Mouse (Mus musculus) left cerebral cortex, postnatal 14 days (tissue): ENCODE data around the gene Tmem204. TPM values are rescaled to one million over a fixed set of nuclear protein-coding genes. Genes with fewer than 3 reads are reported as not detected.
A peak's percentile ranks its signal among the peaks of the same experiment; 100 is the strongest.

Experiments
- DNase-seq, 2 experiments: peaks; one replicate each; pipeline ENCODE4 v3.0.0; 2021 to 2022; ENCODE audit warnings: low spot score in 2 of 2, mixed read lengths in 1 of 2
- intact Hi-C: fragments of 180-260 bp; cut with DNase I; formaldehyde crosslinking; loops from one replicate; pipeline ENCODE4 v1.15.1; 2025
- total RNA-seq, 2 experiments: library from RNA; stranded (reverse); gene quantifications; 2 replicates each; pipeline ENCODE4 v1.2.3; 2021

Tmem204 gene
- total RNA-seq, 2 experiments from 2014 or later, result 9.5 to 11.9 TPM

- no peak for DNase-seq
- intact Hi-C loops, result no loop called here
Measured at GRCm38 (mm10) chr17:25096221-25096620, 12.8 kb upstream of the Tmem204 start.

GRCm38 (mm10) chr17:25090450-25090849, 7.1 kb upstream of the Tmem204 start:
- intact Hi-C loops, result no loop called here
- DNase-seq, result no peak

DNA sequence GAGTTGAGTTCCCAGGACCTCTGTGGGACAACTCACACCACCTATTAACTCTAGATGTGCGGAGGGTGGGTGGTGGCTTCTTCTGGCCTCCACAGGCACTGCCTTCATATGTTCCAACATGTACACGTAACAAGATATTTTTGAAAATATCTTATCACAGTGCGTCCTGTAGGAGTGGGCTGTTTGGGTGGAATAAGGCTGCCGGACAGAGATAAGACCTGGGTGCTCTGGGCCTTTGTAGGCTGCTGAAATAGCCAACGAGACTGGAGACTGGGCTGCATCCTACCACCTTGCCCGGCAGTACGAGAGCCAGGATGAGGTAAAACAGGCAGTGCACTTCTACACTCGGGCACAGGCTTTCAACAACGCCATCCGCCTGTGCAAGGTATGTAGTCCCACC, 5.8 kb upstream of the Tmem204 start:
- DNase-seq, result no peak
- intact Hi-C loops, result no loop called here

- no peak for DNase-seq
- intact Hi-C loops, result no loop called here
Measured at GRCm38 (mm10) chr17:25086724-25087123, 3.3 kb upstream of the Tmem204 start.

DNA sequence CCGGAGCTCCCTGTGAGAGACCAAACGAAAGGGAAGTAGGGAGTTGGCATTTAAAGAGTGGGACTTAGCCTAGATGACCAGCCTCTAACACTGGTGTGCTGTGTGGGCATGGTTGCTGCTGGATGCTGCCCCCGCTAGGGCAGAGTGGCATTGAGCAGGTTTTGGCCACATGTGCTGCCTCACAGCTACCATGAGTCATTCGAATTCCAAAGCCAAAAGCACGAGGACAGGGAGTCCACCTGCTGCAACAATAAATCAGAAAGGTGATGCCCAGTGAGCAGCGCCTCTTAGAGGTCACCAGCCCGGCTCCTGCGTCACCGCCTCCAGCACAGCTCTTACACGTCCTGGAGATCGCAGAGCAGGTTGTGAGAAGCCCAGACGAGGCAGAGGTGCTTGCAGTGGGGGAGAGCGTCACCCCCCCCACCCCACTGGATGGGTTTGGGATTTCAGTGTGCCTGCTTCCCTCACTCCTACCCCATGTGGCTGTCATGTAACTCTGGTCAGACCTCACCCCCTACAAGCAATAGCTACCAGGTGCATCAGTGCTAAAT, 1.5 kb upstream of the Tmem204 start:
- intact Hi-C loops, result no loop called here

GRCm38 (mm10) chr17:25082887-25083286, 504 bp downstream of the Tmem204 start:
- intact Hi-C loops, result no loop called here
- DNase-seq, result no peak

More for the DNA sequence above, 1.5 kb upstream of the Tmem204 start:
- no peak for DNase-seq

- peak; percentile 33 to 67 for DNase-seq
- intact Hi-C loops, result no loop called here
Measured at GRCm38 (mm10) chr17:25082081-25082847, 1.1 kb downstream of the Tmem204 start.

DNA sequence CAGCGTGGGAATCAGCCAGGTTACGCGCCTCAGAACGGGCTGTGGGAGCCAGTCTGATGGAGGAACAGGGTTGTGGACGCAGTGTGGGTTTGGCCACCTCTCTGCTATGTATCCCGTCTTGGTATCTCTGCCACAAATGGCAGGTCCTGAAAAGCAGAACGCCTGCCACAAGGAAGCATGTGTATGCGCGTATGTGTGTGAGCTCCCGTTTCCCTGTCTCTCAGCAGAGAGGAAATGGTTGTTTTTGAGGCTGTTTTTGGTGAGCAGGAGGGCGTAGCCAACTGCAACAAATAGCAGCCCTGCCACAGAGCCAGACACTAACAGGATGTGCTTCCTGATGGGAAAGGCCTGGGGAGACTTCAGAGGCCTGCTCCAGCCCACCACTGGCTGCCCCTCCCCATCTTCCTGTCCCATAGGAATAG, 2.4 kb downstream of the Tmem204 start:
- intact Hi-C loops, result no loop called here
- DNase-seq, result no peak

GRCm38 (mm10) chr17:25080210-25080609, 3.2 kb downstream of the Tmem204 start:
- no peak for DNase-seq
- intact Hi-C loops, result no loop called here

GRCm38 (mm10) chr17:25077771-25078372, 5.5 kb downstream of the Tmem204 start:
- intact Hi-C loops, result no loop called here
- peak; percentile 54 to 66 for DNase-seq

DNA sequence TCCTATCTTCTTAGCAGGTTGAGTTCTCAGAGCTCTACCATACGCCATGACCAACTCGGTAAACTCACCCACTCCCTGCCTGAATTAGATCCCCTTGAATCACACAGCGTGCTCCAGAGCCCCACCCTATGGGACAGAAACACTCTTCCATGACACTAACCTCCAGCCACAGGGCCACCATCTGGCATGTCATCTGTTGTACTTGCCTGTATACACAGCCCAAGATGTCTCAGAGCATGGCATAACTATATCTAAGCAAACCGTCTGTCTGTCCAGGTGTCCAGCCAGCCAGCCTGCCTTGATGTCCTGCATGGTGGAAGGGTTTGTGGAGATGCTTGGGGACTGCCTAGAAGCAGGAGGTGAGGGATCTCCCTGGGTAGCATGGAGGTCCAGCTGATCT, 6.5 kb downstream of the Tmem204 start:
- intact Hi-C loops, result no loop called here
- no peak for DNase-seq

DNA sequence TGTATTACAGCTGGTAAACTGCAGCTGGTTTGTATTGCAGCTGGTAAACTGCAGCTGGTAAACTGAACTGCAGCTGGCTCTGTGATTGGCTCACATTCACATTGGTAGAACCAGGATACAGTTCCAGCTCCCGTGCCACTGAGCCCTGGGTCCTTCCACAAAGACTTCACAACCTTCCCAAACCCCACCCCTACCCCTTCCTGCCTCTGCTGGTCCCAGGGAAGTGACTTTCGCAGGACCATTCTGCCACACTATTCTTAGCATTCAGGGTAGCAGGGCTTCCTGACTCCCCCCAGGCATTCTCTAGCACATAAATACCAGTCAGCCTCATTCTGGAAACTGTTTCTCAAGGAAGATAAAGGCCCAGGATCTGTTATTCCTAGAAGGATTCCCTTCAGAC, 14.7 kb downstream of the Tmem204 start:
- no peak for DNase-seq
- intact Hi-C loops, result no loop called here

- intact Hi-C loops, result no loop called here
- DNase-seq, result no peak
Measured at GRCm38 (mm10) chr17:25067442-25067851, 15.9 kb downstream of the Tmem204 start.

DNA sequence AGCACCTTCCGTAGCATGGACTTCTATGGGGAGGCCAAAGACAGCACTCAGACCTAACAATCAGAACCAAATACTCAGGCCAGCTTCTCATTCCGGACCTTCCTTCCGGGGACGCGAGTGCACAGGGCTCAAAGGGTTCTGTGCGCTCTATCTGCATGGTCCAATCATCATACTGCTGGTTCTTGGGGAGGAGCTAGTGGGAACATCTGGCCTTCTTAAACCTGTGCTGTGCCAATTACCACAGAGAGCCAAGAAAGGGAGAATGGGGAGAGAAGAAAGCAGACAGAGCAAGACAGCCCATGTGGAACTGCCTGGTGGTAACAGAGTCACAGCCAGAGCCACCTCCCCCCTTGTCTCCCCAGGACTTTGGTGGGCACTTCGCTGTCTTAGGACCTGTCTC, 16.8 kb downstream of the Tmem204 start:
- intact Hi-C loops, result no loop called here
- DNase-seq, result no peak

GRCm38 (mm10) chr17:25065189-25065588, 18.2 kb downstream of the Tmem204 start:
- intact Hi-C loops, result no loop called here
- no peak for DNase-seq

DNA sequence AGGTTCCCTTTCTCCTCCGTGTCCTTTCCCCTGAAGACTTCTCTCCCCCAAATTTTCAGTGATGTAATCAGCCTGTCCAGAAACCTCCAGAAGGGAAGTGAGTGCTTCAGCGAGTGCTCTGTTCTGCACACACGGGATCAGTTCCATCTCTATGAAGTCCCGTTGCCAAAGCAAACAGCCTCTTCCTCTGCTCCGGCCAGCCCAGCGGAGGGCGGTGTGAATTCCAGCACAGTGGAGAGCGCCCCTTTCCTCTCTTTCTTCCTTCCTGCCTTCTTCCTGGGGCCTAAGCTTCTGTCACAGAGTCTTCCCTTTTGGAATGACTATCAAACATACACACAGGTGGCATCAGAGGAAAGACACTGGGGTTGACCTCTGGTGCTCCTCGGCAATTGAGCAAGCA, 19.0 kb downstream of the Tmem204 start:
- peak in 1 of 2 experiments; percentile 13 for DNase-seq
- intact Hi-C loops, result no loop called here

DNA sequence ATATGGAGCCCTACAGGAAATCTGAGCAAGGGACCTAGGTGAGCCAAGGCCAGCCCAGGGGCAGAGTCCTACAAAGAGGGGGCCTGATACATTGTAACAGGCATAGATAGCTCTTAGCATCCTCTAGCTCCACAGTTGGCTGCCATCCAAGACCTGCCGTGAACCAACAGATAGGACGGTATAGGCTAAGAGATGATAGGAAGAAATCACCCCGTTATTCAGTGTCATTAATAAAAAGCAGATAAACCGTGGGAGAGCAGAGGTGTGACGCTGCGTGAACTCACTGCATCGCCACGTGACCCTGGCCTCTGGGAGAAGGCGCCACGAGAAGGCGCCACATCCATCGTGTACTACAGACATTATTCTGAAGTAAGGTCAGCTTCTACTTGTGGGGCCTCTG, 19.5 kb downstream of the Tmem204 start:
- intact Hi-C loops, result no loop called here
- DNase-seq, result no peak

DNA sequence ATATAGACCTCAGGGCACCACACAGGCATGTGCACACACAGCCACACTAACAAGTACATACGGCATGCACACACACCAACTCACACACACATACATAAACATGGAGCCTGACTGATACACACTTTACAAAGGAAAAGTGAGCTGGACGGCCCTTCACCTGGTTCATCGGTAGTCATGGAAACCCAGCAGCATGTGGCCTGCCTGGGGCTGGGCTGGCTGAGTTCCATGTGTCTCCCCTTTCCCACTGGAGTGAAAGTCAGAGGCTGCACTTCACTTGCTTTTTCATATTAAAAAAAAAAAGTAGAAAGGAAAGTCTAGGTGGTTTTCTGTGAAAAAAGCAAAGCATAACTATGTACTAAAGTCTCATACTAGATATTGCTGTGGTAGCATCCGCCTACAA, 20.1 kb downstream of the Tmem204 start:
- intact Hi-C loops, result no loop called here

DNA sequence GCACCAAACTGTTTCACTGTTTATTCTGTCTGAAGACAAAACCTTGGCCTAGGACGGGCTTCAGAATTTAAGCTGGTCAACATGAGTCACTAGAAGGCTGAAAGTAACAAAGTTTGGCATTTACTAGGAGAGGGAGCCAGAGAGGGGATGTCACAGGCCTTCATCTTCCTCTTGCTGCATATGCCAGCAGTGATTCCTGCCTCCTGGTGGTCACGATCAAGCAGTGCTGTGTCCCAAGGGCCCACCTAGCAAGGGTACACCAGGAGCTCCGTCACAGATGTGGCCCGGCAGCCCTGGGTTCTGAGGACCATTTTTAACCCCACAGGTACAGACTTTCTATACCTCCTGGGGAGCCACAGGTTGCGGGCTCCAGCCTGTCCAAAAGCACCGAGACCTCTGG, 26.4 kb downstream of the Tmem204 start:
- DNase-seq, result no peak
- intact Hi-C loops, result no loop called here

More for the DNA sequence above, 20.1 kb downstream of the Tmem204 start:
- DNase-seq, result no peak

GRCm38 (mm10) chr17:25053274-25053673, 30.1 kb downstream of the Tmem204 start:
- DNase-seq, result peak in 1 of 2 experiments; percentile 72
- intact Hi-C loops, result no loop called here

GRCm38 (mm10) chr17:25047143-25047542, 36.2 kb downstream of the Tmem204 start:
- peak in 1 of 2 experiments; percentile 8 for DNase-seq

More at GRCm38 (mm10) chr17:25047143-25047542, 36.2 kb downstream of the Tmem204 start:
- intact Hi-C loops, result no loop called here
